Comparison of ENCODE assay signal across 13 mouse cellular contexts in genomic region chr11:32276347-32276746, GRCm38 (mm10). TPM values are rescaled to one million over a fixed set of nuclear protein-coding genes. Genes with fewer than 3 reads are reported as not detected.
DNase-seq lines count a peak whose midpoint lies in the region; ATAC-seq and TF ChIP-seq lines count a peak whose summit lies in the region.
"Had no signal": no experiment of that assay in that cellular context is flagged by ENCODE, and none has a peak within 500 bp of the region (broad histone marks: within the 10 kb centered on the region; RNA-seq: fewer than 3 reads in every experiment).

Hba-x (plus strand) TSS chr11:32276400.

- 69% methylated on average over 3 of the region's 3 CpGs for WGBS in hindbrain, embryonic 11.5 days
- WGBS in hindbrain, postnatal 0 days, result 65% methylated on average over 3 of the region's 3 CpGs
- 71% methylated on average over 3 of the region's 3 CpGs for WGBS in embryonic facial prominence, embryonic 11.5 days
- 69% methylated on average over 3 of the region's 3 CpGs for WGBS in forebrain, embryonic 14.5 days
- 62% methylated on average over 3 of the region's 3 CpGs for WGBS in liver, embryonic 15.5 days (ENCODE audit: insufficient replicate concordance)

- H3K36me3 ChIP-seq in hindbrain, embryonic 11.5 days (ENCODE audit: control insufficient read depth, insufficient read depth, low read length), result no peaks in the 10 kb centered on the region
- H3K36me3 ChIP-seq in hindbrain, postnatal 0 days (ENCODE audit: insufficient read depth, low read length), result no peaks in the 10 kb centered on the region
- no peaks in the 10 kb centered on the region for H3K36me3 ChIP-seq in embryonic facial prominence, embryonic 11.5 days (replicated peaks; ENCODE audit: control insufficient read depth, insufficient read depth, low read depth, low read length)
- H3K36me3 ChIP-seq in forebrain, embryonic 14.5 days (ENCODE audit: control insufficient read depth, insufficient read depth, low read length), result no peaks in the 10 kb centered on the region
- H3K36me3 ChIP-seq in liver, embryonic 15.5 days (replicated peaks), result no peaks in the 10 kb centered on the region

- H3K27ac ChIP-seq in hindbrain, embryonic 11.5 days (ENCODE audit: low read depth, low read length), result 0 out of 2 replicates have a peak within 1 kb of the TSS, but pooled peaks have one; percentile 6
- H3K27ac ChIP-seq in hindbrain, postnatal 0 days, result no peak within 1 kb of the TSS
- no peak within 1 kb of the TSS for H3K27ac ChIP-seq in embryonic facial prominence, embryonic 11.5 days (replicated peaks; ENCODE audit: low read depth, low read length)
- H3K27ac ChIP-seq in forebrain, embryonic 14.5 days (ENCODE audit: low read depth, low read length), result no peak within 1 kb of the TSS
- peak within 1 kb of the TSS; percentile 49 for H3K27ac ChIP-seq in liver, embryonic 15.5 days (replicated peaks)
- H3K27ac ChIP-seq: kidney, postnatal 0 days had no signal

- H3K9me3 ChIP-seq in hindbrain, embryonic 11.5 days (ENCODE audit: control insufficient read depth, low read length), result no peaks in the 10 kb centered on the region
- H3K9me3 ChIP-seq in hindbrain, postnatal 0 days (ENCODE audit: low read length), result no peaks in the 10 kb centered on the region
- no peaks in the 10 kb centered on the region for H3K9me3 ChIP-seq in embryonic facial prominence, embryonic 11.5 days (replicated peaks; ENCODE audit: control insufficient read depth, low read length)
- H3K9me3 ChIP-seq in forebrain, embryonic 14.5 days (replicated peaks; ENCODE audit: control insufficient read depth, low read length), result no peaks in the 10 kb centered on the region
- H3K9me3 ChIP-seq in liver, embryonic 15.5 days (replicated peaks), result no peaks in the 10 kb centered on the region

- no peaks in the 10 kb centered on the region for H3K4me1 ChIP-seq in hindbrain, embryonic 11.5 days (replicated peaks; ENCODE audit: control insufficient read depth, insufficient read depth, low read length)
- no peaks in the 10 kb centered on the region for H3K4me1 ChIP-seq in hindbrain, postnatal 0 days (ENCODE audit: insufficient read depth, low read length)
- no peaks in the 10 kb centered on the region for H3K4me1 ChIP-seq in embryonic facial prominence, embryonic 11.5 days (ENCODE audit: control insufficient read depth, insufficient read depth, low read length)
- no peaks in the 10 kb centered on the region for H3K4me1 ChIP-seq in forebrain, embryonic 14.5 days (ENCODE audit: control insufficient read depth, insufficient read depth, low read length)
- H3K4me1 ChIP-seq in liver, embryonic 15.5 days (replicated peaks), result peaks cover 68% of the 10 kb centered on the region

- no peak within 1 kb of the TSS for H3K9ac ChIP-seq in hindbrain, embryonic 11.5 days (ENCODE audit: low read depth, low read length)
- H3K9ac ChIP-seq in hindbrain, postnatal 0 days (replicated peaks; ENCODE audit: low read length), result no peak within 1 kb of the TSS
- H3K9ac ChIP-seq in embryonic facial prominence, embryonic 11.5 days (replicated peaks; ENCODE audit: low read length), result no peak within 1 kb of the TSS
- no peak within 1 kb of the TSS for H3K9ac ChIP-seq in forebrain, embryonic 14.5 days (ENCODE audit: low read length)
- no peak within 1 kb of the TSS for H3K9ac ChIP-seq in liver, embryonic 15.5 days

- no peak within 1 kb of the TSS for H3K4me3 ChIP-seq in hindbrain, embryonic 11.5 days (ENCODE audit: low read depth, low read length)
- H3K4me3 ChIP-seq in hindbrain, postnatal 0 days (ENCODE audit: low read length), result no peak within 1 kb of the TSS
- H3K4me3 ChIP-seq in embryonic facial prominence, embryonic 11.5 days (ENCODE audit: low read depth, low read length), result no peak within 1 kb of the TSS
- no peak within 1 kb of the TSS for H3K4me3 ChIP-seq in forebrain, embryonic 14.5 days (ENCODE audit: low read depth, low read length)
- no peak within 1 kb of the TSS for H3K4me3 ChIP-seq in liver, embryonic 15.5 days (replicated peaks)

- TF ChIP-seq CTCF in hindbrain, postnatal 0 days (IDR thresholded peaks at IDR 0.05; ENCODE audit: low read depth), result no peak

- no peak; the same call in 1 of the 2 replicates for ATAC-seq in hindbrain, embryonic 11.5 days (ENCODE audit: low FRiP score)
- no peak for ATAC-seq in hindbrain, postnatal 0 days
- no peak for ATAC-seq in embryonic facial prominence, embryonic 11.5 days (replicated peaks; ENCODE audit: insufficient number of reproducible peaks, low FRiP score, low TSS enrichment, low read depth)
- ATAC-seq in forebrain, embryonic 14.5 days, result no peak
- no peak for ATAC-seq in liver, embryonic 15.5 days (ENCODE audit: insufficient read depth)

- no peak for DNase-seq in hindbrain, embryonic 11.5 days (ENCODE audit: low spot score)
- DNase-seq in hindbrain, postnatal 0 days (ENCODE audit: low spot score), result no peak
- no peak for DNase-seq in embryonic facial prominence, embryonic 11.5 days (ENCODE audit: low spot score)
- DNase-seq in forebrain, embryonic 14.5 days (ENCODE audit: low spot score), result no peak
- DNase-seq in gastrocnemius, adult 8-10 months (ENCODE audit: low spot score in 2 of 2), result no peak
- DNase-seq in adipocyte (ENCODE audit: low spot score), result no peak
- no peak for DNase-seq in cerebellum, adult 9-11 months
- DNase-seq: cerebellum, adult 11-12 months; right cerebral cortex, postnatal 25 days; thymus, adult 18-20 months had no signal

- H3K27me3 ChIP-seq in hindbrain, embryonic 11.5 days (ENCODE audit: control insufficient read depth, insufficient read depth, low read length), result no peaks in the 10 kb centered on the region
- H3K27me3 ChIP-seq in hindbrain, postnatal 0 days (ENCODE audit: insufficient read depth, low read length), result no peaks in the 10 kb centered on the region
- no peaks in the 10 kb centered on the region for H3K27me3 ChIP-seq in embryonic facial prominence, embryonic 11.5 days (ENCODE audit: control insufficient read depth, insufficient read depth, low read length)
- no peaks in the 10 kb centered on the region for H3K27me3 ChIP-seq in forebrain, embryonic 14.5 days (replicated peaks; ENCODE audit: control insufficient read depth, insufficient read depth, low read length)
- peaks cover 35% of the 10 kb centered on the region for H3K27me3 ChIP-seq in liver, embryonic 15.5 days

- no peak within 1 kb of the TSS for H3K4me2 ChIP-seq in hindbrain, embryonic 11.5 days (replicated peaks; ENCODE audit: low read depth, low read length)
- H3K4me2 ChIP-seq in hindbrain, postnatal 0 days (ENCODE audit: low read depth, low read length), result no peak within 1 kb of the TSS
- no peak within 1 kb of the TSS for H3K4me2 ChIP-seq in embryonic facial prominence, embryonic 11.5 days (ENCODE audit: low read depth, low read length)
- no peak within 1 kb of the TSS for H3K4me2 ChIP-seq in forebrain, embryonic 14.5 days (ENCODE audit: low read length)
- H3K4me2 ChIP-seq in liver, embryonic 15.5 days, result no peak within 1 kb of the TSS

RNA-seq across cellular contexts. Expression of gene Hba-x, which starts in this region (rescaled TPM):
- 3,064 and 3,380 TPM in 2 replicates for polyA plus RNA-seq in hindbrain, embryonic 11.5 days (2014; fragmentation: Nextera tagmentation; extraction: Ambion mirVana)
- not detected in 2 replicates for total RNA-seq in hindbrain, postnatal 0 days (2014; rRNA removed)
- not detected in 2 replicates for polyA plus RNA-seq in hindbrain, postnatal 0 days (2015; fragmentation: Nextera tagmentation; extraction: Ambion mirVana)
- 2,193 and 2,570 TPM in 2 replicates for polyA plus RNA-seq in embryonic facial prominence, embryonic 11.5 days (2014; fragmentation: Nextera tagmentation; extraction: Ambion mirVana)
- 33.0 and 82.9 TPM in 2 replicates for polyA plus RNA-seq in forebrain, embryonic 14.5 days (2014; fragmentation: Nextera tagmentation; extraction: Ambion mirVana)
- 72.6 and 109 TPM in 2 replicates for polyA plus RNA-seq in liver, embryonic 15.5 days (2015; fragmentation: Nextera tagmentation; extraction: Ambion mirVana)
- not detected for total RNA-seq in gastrocnemius, adult 8-10 months (2022)
- total RNA-seq: left cerebral cortex, postnatal 14 days had no signal

Comparison
In these comparisons a context has a peak if more than half of its experiments do, and no peak if none do; other contexts are left out.
1. RNA of gene Hba-x (polyA plus RNA-seq): 3,064 to 3,380 TPM in hindbrain, embryonic 11.5 days, 2,193 to 2,570 TPM in embryonic facial prominence, embryonic 11.5 days, 72.6 to 109 TPM in liver, embryonic 15.5 days and 33.0 to 82.9 TPM in forebrain, embryonic 14.5 days; not detected in hindbrain, postnatal 0 days; every median in the first group is over 10 times any median in the second.
2. RNA of gene Hba-x (polyA plus RNA-seq): 3,064 to 3,380 TPM in hindbrain, embryonic 11.5 days and 2,193 to 2,570 TPM in embryonic facial prominence, embryonic 11.5 days; 72.6 to 109 TPM in liver, embryonic 15.5 days and 33.0 to 82.9 TPM in forebrain, embryonic 14.5 days; every median in the first group is over 10 times any median in the second.
3. H3K27ac ChIP-seq: peak in hindbrain, embryonic 11.5 days (single experiment) and liver, embryonic 15.5 days (single experiment); none in hindbrain, postnatal 0 days (single experiment), embryonic facial prominence, embryonic 11.5 days (single experiment) and forebrain, embryonic 14.5 days (single experiment).